Mouse (Mus musculus): ENCODE data around the gene Gfm2. TPM values are rescaled to one million over a fixed set of nuclear protein-coding genes. Genes with fewer than 3 reads are reported as not detected.
"Not testable (repeated sequence)": the region's sequence is repeated elsewhere in the genome, so short reads cannot be mapped to it uniquely, and the experiment has no call there.

Gene Gfm2
- total RNA-seq (2014; rRNA removed) (18.6 and 23.3 TPM in 2 replicates), polyA plus RNA-seq (2015; fragmentation: Nextera tagmentation; extraction: Ambion mirVana) (21.4 and 22.8 TPM in 2 replicates)

DNA sequence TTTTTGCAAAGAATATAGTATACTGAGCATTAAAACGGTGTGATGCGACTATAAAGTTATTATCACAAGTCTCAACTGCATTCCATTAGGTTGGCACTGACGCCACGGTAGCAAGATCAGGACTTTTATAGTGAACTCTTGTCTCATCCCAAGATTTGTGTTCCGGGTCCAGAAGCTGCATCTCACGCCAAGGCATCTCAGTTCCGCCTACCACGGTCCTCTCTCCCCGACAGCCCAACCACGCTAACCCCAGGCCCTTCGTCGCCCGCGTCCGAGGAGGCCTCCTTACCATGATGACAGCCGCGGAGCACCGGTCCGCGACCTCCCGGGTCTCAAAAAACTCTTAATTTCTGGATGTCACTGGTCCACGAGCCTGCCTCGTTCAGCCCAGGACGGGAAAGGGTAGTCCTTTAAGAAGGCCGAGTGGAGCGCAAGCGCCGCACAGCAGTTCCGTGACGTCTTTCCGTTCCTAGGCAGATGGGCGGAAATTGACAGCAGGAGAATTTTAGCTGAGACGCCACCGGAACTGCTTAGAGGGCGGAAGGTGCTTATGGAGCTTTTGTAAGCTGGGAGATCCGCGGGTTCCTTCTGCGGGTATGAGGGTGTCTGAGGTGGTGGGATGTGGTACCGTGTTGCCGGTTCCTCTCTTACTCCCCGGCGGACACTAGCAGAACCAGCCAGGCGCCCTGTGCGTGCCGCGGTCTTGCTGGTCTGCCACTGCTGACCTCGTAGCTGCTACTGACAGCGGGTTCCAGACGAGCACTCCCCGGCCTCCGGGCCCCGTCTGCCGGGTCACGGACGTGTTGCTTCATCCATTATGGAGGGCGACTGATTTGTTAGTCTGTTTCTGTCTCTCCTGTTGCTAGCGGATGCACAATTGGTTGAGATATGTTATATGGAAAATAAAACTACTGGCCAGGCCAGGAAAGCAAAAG lies at the start of gene Gfm2, which contains the start of gene Nsa2:
TSS of gene Gfm2 (plus strand) at position 472 of the 935 bp plus-strand sequence.
TSS of gene Nsa2 (minus strand) at position 472 of the 935 bp plus-strand sequence.
- H3K27ac ChIP-seq = peak within 1 kb of the TSS; percentile 93
- H3K9me3 ChIP-seq (ENCODE audit: low read length) = no peaks in the 10 kb centered on the region
- peaks cover 12% of the 10 kb centered on the region for H3K36me3 ChIP-seq (ENCODE audit: insufficient read depth, low read length)
- ATAC-seq (peak; percentile 99), DNase-seq (ENCODE audit: low spot score) (peak; percentile 96)
- H3K4me1 ChIP-seq (ENCODE audit: insufficient read depth, low read length) = no peaks in the 10 kb centered on the region
- H3K27me3 ChIP-seq (ENCODE audit: insufficient read depth, low read length) = no peaks in the 10 kb centered on the region
- H3K4me3 ChIP-seq (ENCODE audit: low read length) = peak within 1 kb of the TSS; percentile 91
- no peak for TF ChIP-seq CTCF (IDR thresholded peaks at IDR 0.05; ENCODE audit: low read depth)
- under 1% methylated on average over 57 of the region's 57 CpGs for whole genome bisulfite sequencing
- peak within 1 kb of the TSS; percentile 80 for H3K4me2 ChIP-seq (ENCODE audit: low read depth, low read length)
- peak within 1 kb of the TSS; percentile 86 for H3K9ac ChIP-seq (replicated peaks; ENCODE audit: low read length)

DNA sequence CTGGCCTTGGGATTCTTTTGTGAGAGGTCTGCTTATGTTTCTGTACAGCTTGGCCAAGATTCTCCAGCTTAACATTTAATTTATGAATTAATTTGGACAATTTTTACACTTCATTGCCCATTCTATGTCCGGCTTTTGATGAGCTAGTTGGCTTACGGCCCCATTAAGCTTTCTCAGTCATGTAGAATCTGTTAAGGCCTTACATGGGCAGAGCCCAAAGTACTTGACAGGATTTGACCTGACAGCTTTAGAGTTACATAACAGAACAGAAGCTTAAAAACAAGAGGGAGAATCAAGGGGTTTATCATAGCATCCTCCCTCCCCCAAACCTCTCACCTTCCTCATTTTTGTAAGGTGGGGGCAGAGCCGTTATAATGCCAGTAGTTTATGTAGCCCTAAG lies 49.6 kb upstream of the Gfm2 start:
- Histone ChIP-seq H3K4me1 (ENCODE audit: insufficient read depth, low read length) (no peaks in the 10 kb centered on the region), H3K27ac (no peak overlapping the region), H3K36me3 (ENCODE audit: insufficient read depth, low read length) (no peaks in the 10 kb centered on the region), H3K9me3 (ENCODE audit: low read length) (no peaks in the 10 kb centered on the region), H3K4me2 (ENCODE audit: low read depth, low read length) (no peak overlapping the region), H3K27me3 (ENCODE audit: insufficient read depth, low read length) (no peaks in the 10 kb centered on the region), H3K9ac (replicated peaks; ENCODE audit: low read length) (no peak overlapping the region), H3K4me3 (ENCODE audit: low read length) (no peak overlapping the region)
- 55% methylated on average over 3 of the region's 3 CpGs for WGBS
- DNase-seq (ENCODE audit: low spot score) (peak; percentile 71), ATAC-seq (peak; percentile 56; the same call in 1 of the 2 replicates)
- no peak for TF ChIP-seq CTCF (IDR thresholded peaks at IDR 0.05; ENCODE audit: low read depth)

DNA sequence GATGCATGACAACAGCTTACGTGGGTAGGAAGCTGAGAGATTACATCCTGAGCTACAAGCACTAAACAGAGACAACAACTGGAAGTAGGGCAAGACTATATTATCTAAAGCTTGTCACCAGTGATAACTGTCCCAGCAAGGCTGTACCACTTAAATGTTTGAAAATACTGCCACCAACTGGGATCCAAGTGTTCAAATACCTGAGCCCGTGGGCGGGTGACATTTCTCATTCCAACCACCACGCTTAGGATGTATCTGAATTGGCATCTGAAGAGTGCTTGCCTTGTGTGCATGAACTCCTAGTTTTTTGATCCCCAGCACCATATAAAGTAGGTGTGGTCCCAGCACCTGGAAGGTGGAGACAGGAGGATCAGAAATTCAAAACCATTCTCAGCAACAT lies 42.0 kb upstream of the Gfm2 start:
- no peaks in the 10 kb centered on the region for H3K4me1 ChIP-seq (ENCODE audit: insufficient read depth, low read length)
- WGBS = 89% methylated on average over 4 of the region's 4 CpGs
- no peak overlapping the region for H3K9ac ChIP-seq (replicated peaks; ENCODE audit: low read length)
- H3K4me3 ChIP-seq (ENCODE audit: low read length) = no peak overlapping the region
- no peaks in the 10 kb centered on the region for H3K9me3 ChIP-seq (ENCODE audit: low read length)
- 0 out of 2 replicates have a peak, but pooled peaks have one; percentile 2 for TF ChIP-seq CTCF (IDR thresholded peaks at IDR 0.05; ENCODE audit: low read depth)
- no peak overlapping the region for H3K27ac ChIP-seq
- no peaks in the 10 kb centered on the region for H3K36me3 ChIP-seq (ENCODE audit: insufficient read depth, low read length)
- DNase-seq (ENCODE audit: low spot score) (no peak), ATAC-seq (no peak)
- no peak overlapping the region for H3K4me2 ChIP-seq (ENCODE audit: low read depth, low read length)
- no peaks in the 10 kb centered on the region for H3K27me3 ChIP-seq (ENCODE audit: insufficient read depth, low read length)

DNA sequence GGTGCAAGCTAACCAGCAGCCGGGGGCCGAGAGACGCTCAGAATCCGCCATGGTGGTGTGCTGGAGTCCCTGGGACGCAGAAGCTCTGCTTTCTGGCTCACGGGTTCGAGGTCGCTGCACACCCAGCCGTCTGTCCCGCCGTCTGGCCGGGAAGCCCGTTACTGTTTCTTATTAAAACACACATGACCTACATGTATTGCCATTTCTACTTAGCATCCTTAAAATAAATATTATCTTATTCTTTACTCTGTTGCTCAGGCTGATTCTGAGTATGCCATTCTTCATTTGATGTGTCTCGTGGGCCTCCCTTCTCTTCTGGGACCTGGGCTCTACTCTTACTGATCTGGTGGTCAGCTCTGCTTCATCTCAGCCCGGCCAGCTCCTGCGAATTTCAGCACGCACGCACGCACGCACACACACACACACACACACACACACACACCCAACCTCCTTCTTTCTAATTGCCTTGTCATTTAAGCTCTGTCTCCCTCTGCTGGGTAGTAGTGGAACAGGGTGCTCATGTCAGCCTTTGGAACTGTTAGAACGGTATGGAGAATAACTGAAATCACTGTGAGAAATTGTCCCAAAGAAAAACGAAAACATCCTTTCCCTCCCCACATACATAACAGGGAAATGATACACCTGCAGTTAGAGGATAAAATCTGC lies 38.4 kb upstream of the Gfm2 start, which contains the start of gene Gm6169:
TSS of gene Gm6169 (minus strand) at position 51 of the 666 bp plus-strand sequence.
- ATAC-seq (peak; percentile 72), DNase-seq (ENCODE audit: low spot score) (peak; percentile 87)
- Histone ChIP-seq H3K4me2 (ENCODE audit: low read depth, low read length) (no peak within 1 kb of the TSS), H3K36me3 (ENCODE audit: insufficient read depth, low read length) (no peaks in the 10 kb centered on the region), H3K9ac (replicated peaks; ENCODE audit: low read length) (no peak within 1 kb of the TSS), H3K27me3 (ENCODE audit: insufficient read depth, low read length) (no peaks in the 10 kb centered on the region), H3K27ac (no peak within 1 kb of the TSS), H3K4me1 (ENCODE audit: insufficient read depth, low read length) (no peaks in the 10 kb centered on the region), H3K4me3 (ENCODE audit: low read length) (no peak within 1 kb of the TSS), H3K9me3 (ENCODE audit: low read length) (no peaks in the 10 kb centered on the region)
- TF ChIP-seq CTCF (IDR thresholded peaks at IDR 0.05; ENCODE audit: low read depth) = peak; percentile 93
- 73% methylated on average over 22 of the region's 22 CpGs for WGBS

DNA sequence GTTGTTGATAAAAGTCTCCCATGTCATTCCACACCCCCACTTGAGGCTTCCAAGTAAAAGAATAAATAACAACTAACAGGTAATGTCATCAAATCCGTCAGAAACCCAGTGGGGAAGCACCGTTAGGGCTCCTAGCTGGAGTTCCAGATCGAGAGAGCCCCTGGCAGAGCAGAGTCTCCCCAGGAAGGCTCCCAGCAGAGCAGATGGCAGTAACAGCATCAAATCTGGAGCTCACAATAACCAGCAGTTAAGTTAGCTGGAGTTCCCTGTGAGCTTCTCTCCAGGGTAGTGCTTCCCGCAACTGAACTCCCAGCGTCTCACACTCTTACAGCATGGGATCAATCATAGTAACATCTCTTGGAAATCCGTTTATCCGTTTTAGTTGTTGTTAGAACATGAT lies 32.7 kb upstream of the Gfm2 start:
- ATAC-seq = no peak

GRCm38 (mm10) chr13:97107721-97108120 lies 30.0 kb upstream of the Gfm2 start:
- WGBS = 97% methylated on average over 4 of the region's 4 CpGs
- not testable (repeated sequence) for DNase-seq (ENCODE audit: low spot score); H3K4me2 ChIP-seq (ENCODE audit: low read depth, low read length); ATAC-seq; H3K27ac ChIP-seq; H3K27me3 ChIP-seq (ENCODE audit: insufficient read depth, low read length); H3K9ac ChIP-seq (replicated peaks; ENCODE audit: low read length); H3K4me3 ChIP-seq (ENCODE audit: low read length); H3K36me3 ChIP-seq (ENCODE audit: insufficient read depth, low read length); H3K9me3 ChIP-seq (ENCODE audit: low read length); H3K4me1 ChIP-seq (ENCODE audit: insufficient read depth, low read length)

More for the DNA sequence above, 32.7 kb upstream of the Gfm2 start:
- no peak for TF ChIP-seq CTCF (IDR thresholded peaks at IDR 0.05; ENCODE audit: low read depth)
- Histone ChIP-seq H3K4me3 (ENCODE audit: low read length) (no peak overlapping the region), H3K27me3 (ENCODE audit: insufficient read depth, low read length) (no peaks in the 10 kb centered on the region), H3K4me2 (ENCODE audit: low read depth, low read length) (no peak overlapping the region), H3K9me3 (ENCODE audit: low read length) (no peaks in the 10 kb centered on the region), H3K27ac (no peak overlapping the region), H3K4me1 (ENCODE audit: insufficient read depth, low read length) (no peaks in the 10 kb centered on the region), H3K9ac (replicated peaks; ENCODE audit: low read length) (no peak overlapping the region), H3K36me3 (ENCODE audit: insufficient read depth, low read length) (0 out of 2 replicates have a peak, but pooled peaks cover 3% of the 10 kb centered on the region)
- WGBS = 60% methylated on average over 7 of the region's 7 CpGs
- DNase-seq (ENCODE audit: low spot score) = no peak

All from hindbrain, postnatal 0 days (tissue).